Mouse (Mus musculus): ENCODE results near the gene Notch2. TPM values are rescaled to one million over a fixed set of nuclear protein-coding genes. Genes with fewer than 3 reads are reported as not detected.

Gene Notch2
- total RNA-seq, 2 experiments from 2014 or later = 11.0 to 16.3 TPM

- no peak for ATAC-seq (replicated peaks; ENCODE audit: low FRiP score, poor library complexity, severe bottlenecking)
Measured at GRCm38 (mm10) chr3:97993196-97993595, 20.1 kb upstream of the Notch2 start.

- ATAC-seq (replicated peaks; ENCODE audit: low FRiP score, poor library complexity, severe bottlenecking) = no peak
Measured at GRCm38 (mm10) chr3:97993920-97994545, 19.3 kb upstream of the Notch2 start.

- ATAC-seq (replicated peaks; ENCODE audit: low FRiP score, poor library complexity, severe bottlenecking) = no peak
Measured at GRCm38 (mm10) chr3:97994818-97995217, 18.5 kb upstream of the Notch2 start.

GRCm38 (mm10) chr3:97998349-97998748 is 15.0 kb upstream of the Notch2 start:
- no peak for ATAC-seq (replicated peaks; ENCODE audit: low FRiP score, poor library complexity, severe bottlenecking)

GRCm38 (mm10) chr3:98003558-98003957 is 9.8 kb upstream of the Notch2 start:
- ATAC-seq (replicated peaks; ENCODE audit: low FRiP score, poor library complexity, severe bottlenecking) = no peak

GRCm38 (mm10) chr3:98004231-98004630 is 9.1 kb upstream of the Notch2 start:
- ATAC-seq (replicated peaks; ENCODE audit: low FRiP score, poor library complexity, severe bottlenecking) = no peak

- ATAC-seq (replicated peaks; ENCODE audit: low FRiP score, poor library complexity, severe bottlenecking) = no peak
Measured at GRCm38 (mm10) chr3:98005306-98005705, 8.0 kb upstream of the Notch2 start.

- no peak for ATAC-seq (replicated peaks; ENCODE audit: low FRiP score, poor library complexity, severe bottlenecking)
Measured at GRCm38 (mm10) chr3:98006046-98006691, 7.2 kb upstream of the Notch2 start.

- ATAC-seq (replicated peaks; ENCODE audit: low FRiP score, poor library complexity, severe bottlenecking) = no peak
Measured at GRCm38 (mm10) chr3:98006973-98007372, 6.4 kb upstream of the Notch2 start.

GRCm38 (mm10) chr3:98008143-98008542 is 5.2 kb upstream of the Notch2 start:
- no peak for ATAC-seq (replicated peaks; ENCODE audit: low FRiP score, poor library complexity, severe bottlenecking)

GRCm38 (mm10) chr3:98009190-98009840 is 4.0 kb upstream of the Notch2 start:
- ATAC-seq (replicated peaks; ENCODE audit: low FRiP score, poor library complexity, severe bottlenecking) = no peak

- peak; percentile 41 for ATAC-seq (replicated peaks; ENCODE audit: low FRiP score, poor library complexity, severe bottlenecking)
Measured at GRCm38 (mm10) chr3:98013086-98013400, 284 bp upstream of the Notch2 start.

GRCm38 (mm10) chr3:98015205-98016171 is 2.2 kb downstream of the Notch2 start:
- no peak for ATAC-seq (replicated peaks; ENCODE audit: low FRiP score, poor library complexity, severe bottlenecking)

GRCm38 (mm10) chr3:98016901-98017591 is 3.7 kb downstream of the Notch2 start:
- no peak for ATAC-seq (replicated peaks; ENCODE audit: low FRiP score, poor library complexity, severe bottlenecking)

GRCm38 (mm10) chr3:98018187-98018586 is 4.9 kb downstream of the Notch2 start:
- ATAC-seq (replicated peaks; ENCODE audit: low FRiP score, poor library complexity, severe bottlenecking) = no peak

GRCm38 (mm10) chr3:98020431-98021229 is 7.3 kb downstream of the Notch2 start:
- peak; percentile 69; the same call in 1 of the 2 replicates for ATAC-seq (replicated peaks; ENCODE audit: low FRiP score, poor library complexity, severe bottlenecking)

GRCm38 (mm10) chr3:98024288-98024848 is 11.0 kb downstream of the Notch2 start:
- ATAC-seq (replicated peaks; ENCODE audit: low FRiP score, poor library complexity, severe bottlenecking) = no peak

- no peak for ATAC-seq (replicated peaks; ENCODE audit: low FRiP score, poor library complexity, severe bottlenecking)
Measured at GRCm38 (mm10) chr3:98025521-98025920, 12.2 kb downstream of the Notch2 start.

Measured in erythroid progenitor cell, adult 5-6 weeks (primary cell).